Mouse (Mus musculus) neutrophil, adult 5-6 weeks (primary cell): ENCODE results near the gene Bag5. TPM values are rescaled to one million over a fixed set of nuclear protein-coding genes. Genes with fewer than 3 reads are reported as not detected.
"Not testable (repeated sequence)": the region's sequence is repeated elsewhere in the genome, so short reads cannot be mapped to it uniquely, and the experiment has no call there.

Experiments
- ATAC-seq: fragments of 151-379, 151-347 bp; 2 replicates; pipeline ENCODE4 v1.8.0; 2017; ENCODE audit warnings: mild to moderate bottlenecking, moderate TSS enrichment; ENCODE audit not compliant: insufficient number of reproducible peaks, poor library complexity, low FRiP score, severe bottlenecking; ENCODE audit errors: extremely low read depth
- total RNA-seq: library from RNA; stranded (forward); fragments of 200-1000 nt; gene quantifications from 2 replicates; pipeline ENCODE4 v1.2.3, GENCODE M21; 2017

Gene Bag5
- total RNA-seq, 1 experiment from 2014 or later: 19.8 TPM

DNA sequence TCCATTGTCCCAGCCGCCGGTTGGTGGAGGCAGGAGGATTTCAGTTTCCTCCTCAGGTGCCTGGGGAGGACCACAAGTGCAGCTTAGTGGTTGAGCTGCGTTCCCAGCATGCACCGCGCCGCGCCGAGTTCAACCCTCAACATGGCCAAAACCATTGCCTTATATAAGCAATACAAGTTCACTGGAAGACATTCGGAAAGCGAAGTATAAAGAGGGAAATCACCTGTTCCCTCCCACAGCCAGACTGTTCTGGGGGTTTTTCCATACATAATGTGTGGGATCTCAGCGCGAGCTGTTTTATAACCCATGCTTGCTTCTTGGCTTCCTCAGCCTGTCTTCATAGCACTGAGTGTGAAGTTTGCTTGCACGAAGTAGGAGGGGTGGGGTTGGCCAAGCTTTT is 46.7 kb downstream of the Bag5 start:
- ATAC-seq: no peak

DNA sequence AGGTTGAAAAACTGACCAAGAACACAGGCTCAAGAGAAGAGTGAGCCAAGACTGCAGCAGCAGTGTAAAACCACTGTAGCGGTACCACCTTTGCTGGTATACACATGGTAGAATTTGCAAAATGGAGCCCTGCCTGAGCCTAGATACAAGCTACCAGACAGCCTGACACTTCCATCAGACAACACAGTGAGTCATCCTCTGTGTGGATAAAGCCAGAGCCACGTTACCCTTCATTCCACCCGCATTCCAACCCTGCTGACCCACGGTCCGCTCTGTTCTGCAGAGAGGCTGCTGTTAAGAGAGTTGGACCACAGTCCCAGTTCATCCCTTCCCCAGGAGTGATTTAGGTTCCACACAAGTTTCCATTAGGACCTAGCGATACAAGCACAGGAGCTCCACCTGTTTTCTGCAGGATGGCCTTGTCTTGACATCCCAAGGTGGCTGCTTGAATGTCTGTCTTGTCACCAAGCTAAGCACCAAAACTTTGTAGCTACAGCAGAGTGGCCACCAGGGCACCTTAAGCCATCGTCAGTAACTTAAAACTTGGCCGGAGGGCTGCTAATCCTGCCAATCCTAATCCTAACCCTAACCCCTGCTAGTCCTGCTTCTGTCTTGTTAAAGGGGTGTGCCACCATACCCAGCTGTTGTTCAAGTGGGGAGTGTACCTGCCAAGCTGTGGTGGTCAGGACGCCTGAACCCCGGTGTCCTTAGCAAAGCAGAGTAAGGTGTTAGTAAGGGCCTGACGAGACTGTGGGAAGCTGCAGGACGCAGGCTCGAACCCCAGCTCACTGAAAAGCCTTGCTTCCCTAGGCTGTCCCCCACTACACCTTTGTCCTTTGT is 47.8 kb downstream of the Bag5 start:
- no peak for ATAC-seq

- ATAC-seq: no peak
Measured at GRCm38 (mm10) chr12:111664144-111664634, 48.9 kb downstream of the Bag5 start.

GRCm38 (mm10) chr12:111663228-111664143 is 49.6 kb downstream of the Bag5 start:
- no peak for ATAC-seq

GRCm38 (mm10) chr12:111661554-111661953 is 51.5 kb downstream of the Bag5 start:
- not testable (repeated sequence) for ATAC-seq

DNA sequence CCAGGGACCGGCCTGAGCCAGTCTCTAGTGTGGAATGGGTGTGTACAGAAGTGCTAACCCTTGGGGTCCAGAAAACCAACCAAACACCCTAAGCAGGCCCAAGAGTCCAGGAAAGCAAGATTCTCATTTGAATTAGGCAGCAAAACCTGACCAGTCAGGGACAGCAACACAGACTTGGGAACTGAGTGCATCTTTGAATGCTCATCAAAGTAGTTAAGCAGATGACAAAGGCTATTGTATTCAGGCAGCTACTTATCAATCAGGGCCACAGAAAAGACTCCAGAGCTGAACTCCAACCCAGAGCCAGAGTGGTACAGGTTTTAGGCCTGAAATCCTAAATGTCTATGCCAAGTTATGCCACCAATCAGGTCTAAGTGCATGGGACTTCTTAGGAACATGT is 52.4 kb downstream of the Bag5 start:
- no peak for ATAC-seq

Other genes starting within 250 kb of the Bag5 start
- not detected in 2 replicates for gene Gm266, start 227.4 kb downstream of the Bag5 start, total RNA-seq
- gene Eif5, start 175.2 kb downstream of the Bag5 start, total RNA-seq: 424 and 432 TPM in 2 replicates
- 125 and 130 TPM in 2 replicates for gene Mark3, start 138.7 kb downstream of the Bag5 start, total RNA-seq
- gene Ckb, start 40.9 kb downstream of the Bag5 start, total RNA-seq: 4.3 and 4.5 TPM in 2 replicates
- gene Trmt61a, start 35.2 kb downstream of the Bag5 start, total RNA-seq: 2.7 and 3.6 TPM in 2 replicates
- gene Apopt1, start within 50 bp of the Bag5 start, total RNA-seq: 19.5 and 25.1 TPM in 2 replicates
- 81.2 and 169 TPM in 2 replicates for gene Klc1, start 45.6 kb upstream of the Bag5 start, total RNA-seq
- 0.58 and 0.61 TPM in 2 replicates for gene Xrcc3, start 100.6 kb upstream of the Bag5 start, total RNA-seq
- 2.3 and 2.9 TPM in 2 replicates for gene Zfyve21, start 100.9 kb upstream of the Bag5 start, total RNA-seq
- gene Ppp1r13b, start 194.9 kb upstream of the Bag5 start, total RNA-seq: 26.1 and 28.2 TPM in 2 replicates